Comparison of ENCODE assay signal across 8 mouse cellular contexts in the genomic region with DNA sequence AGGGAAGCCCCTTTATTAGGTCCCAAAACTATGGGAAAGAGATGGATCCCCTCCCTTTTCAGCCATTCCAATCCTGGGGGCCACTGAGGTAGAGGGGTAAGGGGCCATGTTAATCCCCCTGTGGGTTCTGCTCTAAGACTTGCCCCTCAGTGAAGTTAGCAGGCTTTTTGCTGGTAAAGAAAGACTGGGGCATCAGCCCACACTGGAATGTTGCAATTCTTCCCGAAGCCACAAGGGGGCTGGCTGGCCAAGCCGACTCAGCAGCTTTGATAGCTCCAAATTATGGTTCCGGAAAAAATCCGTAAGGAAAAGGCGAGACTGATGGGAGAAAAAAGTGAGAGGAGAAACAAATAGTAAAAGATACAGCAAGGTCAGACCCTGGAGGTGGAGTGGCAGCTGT. TPM values are rescaled to one million over a fixed set of nuclear protein-coding genes. Genes with fewer than 3 reads are reported as not detected.
DNase-seq lines count a peak whose midpoint lies in the region; ATAC-seq lines count a peak whose summit lies in the region.
"Had no signal": no experiment of that assay in that cellular context is flagged by ENCODE, and none has a peak within 500 bp of the region (broad histone marks: within the 10 kb centered on the region; RNA-seq: fewer than 3 reads in every experiment).

No protein-coding gene starts in this region.

- no peaks in the 10 kb centered on the region for H3K9me3 ChIP-seq in kidney, embryonic 14.5 days (ENCODE audit: control insufficient read depth, low read length)
- H3K9me3 ChIP-seq: heart, embryonic 15.5 days had no signal

- peak; percentile 71 for DNase-seq in B cell, adult 2 months
- DNase-seq in cerebellum, adult 18-20 months: peak; percentile 72 to 80
- DNase-seq in forelimb bud, embryonic 11.5 days (ENCODE audit: low read depth, low spot score): peak; percentile 54
- peak; percentile 37 to 48 for DNase-seq in lung, adult 18-20 months
- DNase-seq in right cerebral cortex, adult 2 months (ENCODE audit: low spot score in 2 of 2): peak; percentile 74 to 83

- ATAC-seq in CD4-positive, CD25-positive, alpha-beta regulatory T cell, adult 4 months: peak; percentile 72
- peak; percentile 44; the same call in 1 of the 2 replicates for ATAC-seq in kidney, embryonic 14.5 days (ENCODE audit: low FRiP score, low TSS enrichment)

- no peaks in the 10 kb centered on the region for H3K27me3 ChIP-seq in kidney, embryonic 14.5 days (ENCODE audit: control insufficient read depth, insufficient read depth, low read length)
- H3K27me3 ChIP-seq: heart, embryonic 15.5 days had no signal

- peaks cover 89% of the 10 kb centered on the region for H3K36me3 ChIP-seq in kidney, embryonic 14.5 days (ENCODE audit: control insufficient read depth, insufficient read depth, low read length)

- H3K9ac ChIP-seq in kidney, embryonic 14.5 days (ENCODE audit: low read depth, low read length): no peak overlapping the region
- H3K9ac ChIP-seq: heart, embryonic 15.5 days had no signal

- WGBS in kidney, embryonic 14.5 days: 27% methylated on average over 5 of the region's 5 CpGs

- no peak overlapping the region for H3K4me2 ChIP-seq in kidney, embryonic 14.5 days (replicated peaks; ENCODE audit: low read depth, low read length)
- H3K4me2 ChIP-seq: heart, embryonic 15.5 days had no signal

- no peak overlapping the region for H3K4me3 ChIP-seq in kidney, embryonic 14.5 days (ENCODE audit: low read length)
- H3K4me3 ChIP-seq: heart, embryonic 15.5 days had no signal

- no peaks in the 10 kb centered on the region for H3K4me1 ChIP-seq in kidney, embryonic 14.5 days (ENCODE audit: control insufficient read depth, insufficient read depth, low read length)

- H3K27ac ChIP-seq in kidney, embryonic 14.5 days (ENCODE audit: low read depth, low read length): no peak overlapping the region
- H3K27ac ChIP-seq: heart, embryonic 15.5 days had no signal

RNA-seq across cellular contexts. Expression of gene Ndst2, which starts 10.3 kb away (rescaled TPM):
- polyA plus RNA-seq in CD4-positive, CD25-positive, alpha-beta regulatory T cell, adult 4 months (2017; shearing (Covaris generic)): 10 to 100 TPM; 12.9 to 13.7 TPM
- polyA plus RNA-seq in kidney, embryonic 14.5 days (2014; fragmentation: Nextera tagmentation; extraction: Ambion mirVana): 21.3 and 32.1 TPM in 2 replicates

RNA-seq across cellular contexts. Expression of gene Zswim8, which starts 16.7 kb away (rescaled TPM):
- polyA plus RNA-seq in CD4-positive, CD25-positive, alpha-beta regulatory T cell, adult 4 months (2017; shearing (Covaris generic)): 10 to 100 TPM; 21.6 to 22.3 TPM
- polyA plus RNA-seq in kidney, embryonic 14.5 days (2014; fragmentation: Nextera tagmentation; extraction: Ambion mirVana): 30.1 and 32.1 TPM in 2 replicates

RNA-seq across cellular contexts. Expression of gene Chchd1, which starts 21.2 kb away (rescaled TPM):
- polyA plus RNA-seq in CD4-positive, CD25-positive, alpha-beta regulatory T cell, adult 4 months (2017; shearing (Covaris generic)): 100 to 1,000 TPM; 120 to 143 TPM
- polyA plus RNA-seq in kidney, embryonic 14.5 days (2014; fragmentation: Nextera tagmentation; extraction: Ambion mirVana): 218 and 327 TPM in 2 replicates

RNA-seq across cellular contexts. Expression of gene Fut11, which starts 29.3 kb away (rescaled TPM):
- 1 to 10 TPM; 5.6 to 7.7 TPM for polyA plus RNA-seq in CD4-positive, CD25-positive, alpha-beta regulatory T cell, adult 4 months (2017; shearing (Covaris generic))
- 15.1 and 19.9 TPM in 2 replicates for polyA plus RNA-seq in kidney, embryonic 14.5 days (2014; fragmentation: Nextera tagmentation; extraction: Ambion mirVana)

RNA-seq across cellular contexts. Expression of gene Sec24c, which starts 49.9 kb away (rescaled TPM):
- polyA plus RNA-seq in CD4-positive, CD25-positive, alpha-beta regulatory T cell, adult 4 months (2017; shearing (Covaris generic)): 100 to 1,000 TPM; 120 to 181 TPM
- polyA plus RNA-seq in kidney, embryonic 14.5 days (2014; fragmentation: Nextera tagmentation; extraction: Ambion mirVana): 47.7 and 93.8 TPM in 2 replicates
